Mouse (Mus musculus) thymus, adult 2 months (tissue): ENCODE measurements around the gene Lrwd1.

Experiments used
- CTCF ChIP-seq: fragments of 200-500 bp; IDR thresholded peaks from 2 replicates; pipeline ENCODE4 v1.5.1; 2012; ENCODE audit warnings: mild to moderate bottlenecking, control low read depth, low read length, moderate library complexity, borderline replicate concordance; ENCODE audit not compliant: control insufficient read depth, poor library complexity, insufficient read depth; ENCODE audit errors: extremely low read depth
- POLR2A ChIP-seq: fragments of 200-500 bp; IDR thresholded peaks from 2 replicates; pipeline ENCODE4 v1.6.1; 2012; ENCODE audit warnings: mild to moderate bottlenecking, low read length, control low read depth, moderate library complexity; ENCODE audit not compliant: control insufficient read depth, poor library complexity, insufficient read depth; ENCODE audit errors: extremely low read depth

DNA sequence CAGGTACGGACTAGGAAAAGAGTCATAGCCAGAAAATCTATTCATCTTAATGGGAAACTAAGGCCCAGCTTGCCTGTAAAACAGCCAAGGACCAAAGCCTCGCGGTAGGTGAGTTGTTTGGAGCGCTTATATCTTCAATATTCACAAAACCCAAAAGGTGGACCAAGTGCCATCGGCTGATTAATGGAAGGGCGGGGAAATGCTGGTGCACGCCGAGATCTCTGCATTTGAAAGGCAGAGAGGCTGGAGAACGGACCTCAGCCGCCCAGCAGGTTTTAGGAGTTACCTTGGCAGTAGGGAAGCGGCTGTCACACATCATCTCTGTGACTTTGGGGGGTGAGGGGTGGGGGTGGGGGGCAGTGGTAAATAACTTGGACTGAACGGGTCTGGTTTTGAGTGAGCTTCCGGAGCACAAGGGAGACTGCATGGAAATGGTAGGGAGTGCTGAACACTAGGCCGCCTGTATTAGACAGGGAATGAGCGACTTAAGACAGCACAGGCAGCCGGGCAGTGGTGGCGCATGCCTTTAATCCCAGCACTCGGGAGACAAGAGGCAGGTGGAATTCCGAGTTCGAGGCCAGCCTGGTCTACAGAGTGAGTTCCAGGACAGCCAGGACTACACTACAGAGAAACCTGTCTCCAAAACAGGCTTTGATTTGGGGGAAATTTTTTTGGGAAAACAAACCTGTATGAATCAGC is 567 bp upstream of the Lrwd1 start:
- TF ChIP-seq POLR2A (no peak), CTCF (no peak)
